Mouse (Mus musculus) midbrain, embryonic 15.5 days (tissue): ENCODE measurements around the gene Tube1. TPM values are rescaled to one million over a fixed set of nuclear protein-coding genes. Genes with fewer than 3 reads are reported as not detected.

Experiments used
- ATAC-seq: fragments of 200-750 bp; cut with Nextera tagmentation; replicated peaks from 2 replicates; pipeline ENCODE4 v1.8.0; 2017; ENCODE audit warnings: moderate TSS enrichment
- H3K27ac ChIP-seq: fragments of 300-500 bp; sonication (generic); 2 replicates; pipeline ENCODE4 v1.5.1; 2015; ENCODE audit warnings: mild to moderate bottlenecking, inconsistent platforms
- H3K27me3 ChIP-seq: fragments of 300-500 bp; sonication (generic); replicated peaks from 2 replicates; pipeline ENCODE4 v1.6.1; 2015; ENCODE audit warnings: inconsistent platforms
- H3K36me3 ChIP-seq: fragments of 300-500 bp; sonication (generic); replicated peaks from 2 replicates; pipeline ENCODE4 v1.6.1; 2015; ENCODE audit warnings: inconsistent platforms
- H3K4me1 ChIP-seq: fragments of 300-500 bp; sonication (generic); 2 replicates; pipeline ENCODE4 v1.6.1; 2015; ENCODE audit warnings: inconsistent platforms
- H3K4me2 ChIP-seq: fragments of 300-500 bp; sonication (generic); 2 replicates; pipeline ENCODE4 v1.6.1; 2015; ENCODE audit warnings: inconsistent platforms, mild to moderate bottlenecking, moderate library complexity
- H3K4me3 ChIP-seq: fragments of 300-500 bp; sonication (generic); 2 replicates; pipeline ENCODE4 v1.5.1; 2015; ENCODE audit warnings: mild to moderate bottlenecking, inconsistent platforms
- H3K9ac ChIP-seq: fragments of 300-500 bp; sonication (generic); 2 replicates; pipeline ENCODE4 v1.6.1; 2015; ENCODE audit warnings: mild to moderate bottlenecking, inconsistent platforms
- H3K9me3 ChIP-seq: fragments of 300-500 bp; sonication (generic); 2 replicates; pipeline ENCODE4 v1.6.1; 2016; ENCODE audit warnings: inconsistent platforms
- WGBS: fragments of 180-500 bp; shearing (Covaris S2); methylation state at CpG from one replicate; pipeline ENCODE4 v1.1.7; 2015; ENCODE audit warnings: mixed read lengths; 5-methylcytosine and 5-hydroxymethylcytosine counted together
- polyA plus RNA-seq: library from polyadenylated mRNA; unstranded; fragments of >200 nt; fragmentation: Nextera tagmentation; extraction: Ambion mirVana; gene quantifications from 2 replicates; pipeline ENCODE4 v1.2.1, GENCODE M21; 2015

The Tube1 gene
- polyA plus RNA-seq: 9.2 TPM in 2 replicates

DNA sequence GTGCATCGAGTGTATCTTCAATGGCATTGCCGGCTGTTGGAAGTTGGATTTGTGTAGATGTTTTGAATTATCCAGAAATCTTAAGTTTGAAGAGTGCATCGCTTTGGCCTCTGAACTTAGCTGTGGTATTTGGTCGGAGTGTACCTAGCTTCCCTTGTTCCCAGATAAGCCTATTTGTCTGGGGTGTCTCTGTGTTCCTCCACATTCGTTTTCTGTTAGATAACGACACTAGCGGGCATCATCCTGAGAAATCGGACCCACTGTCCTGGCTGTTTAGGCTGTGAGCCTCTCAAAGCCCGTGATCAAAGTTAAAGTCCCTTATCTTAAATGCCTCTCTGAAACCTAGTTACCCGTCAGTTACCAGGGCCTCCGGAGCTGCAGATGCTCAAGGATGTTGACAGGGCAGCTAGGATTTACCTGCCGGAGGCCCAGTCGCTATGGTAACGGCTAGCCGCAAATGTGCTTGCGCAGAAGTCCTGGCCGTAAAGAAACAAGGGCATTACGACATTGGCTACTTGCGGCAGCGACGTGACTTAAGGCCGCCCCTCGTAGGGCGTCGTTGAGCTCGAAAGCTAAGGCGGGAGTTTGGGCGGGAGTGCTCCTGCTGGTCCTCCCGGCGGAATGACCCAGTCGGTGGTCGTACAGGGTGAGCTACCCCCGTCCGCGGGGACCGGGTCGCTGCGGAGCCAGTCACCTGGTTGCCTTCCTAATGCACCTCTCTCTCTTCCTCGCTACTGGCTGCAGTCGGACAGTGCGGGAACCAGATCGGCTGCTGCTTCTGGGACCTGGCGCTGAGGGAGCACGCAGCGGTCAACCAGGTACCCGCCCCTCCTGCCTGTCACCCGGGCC lies at the start of gene Tube1, which contains the start of gene Fam229b:
TSS of gene Tube1 (plus strand) at position 515 of the 849 bp plus-strand sequence.
TSS of gene Fam229b (minus strand) at position 453 of the 849 bp plus-strand sequence.
- Histone ChIP-seq H3K27ac (peak within 1 kb of the TSS; percentile 80), H3K9ac (peak within 1 kb of the TSS; percentile 56), H3K4me3 (peak within 1 kb of the TSS; percentile 80), H3K36me3 (peaks cover under 1% of the 10 kb centered on the region; the same call in 1 of the 2 replicates), H3K9me3 (no peaks in the 10 kb centered on the region), H3K27me3 (no peaks in the 10 kb centered on the region), H3K4me2 (peak within 1 kb of the TSS; percentile 93), H3K4me1 (peaks cover 13% of the 10 kb centered on the region)
- WGBS: 4% methylated on average over 47 of the region's 47 CpGs
- ATAC-seq: peak; percentile 94

- Histone ChIP-seq H3K27ac (no peak overlapping the region), H3K27me3 (no peaks in the 10 kb centered on the region), H3K9me3 (no peaks in the 10 kb centered on the region), H3K9ac (no peak overlapping the region), H3K4me1 (no peaks in the 10 kb centered on the region), H3K4me3 (no peak overlapping the region), H3K4me2 (no peak overlapping the region), H3K36me3 (no peaks in the 10 kb centered on the region)
- WGBS: 81% methylated on average over 9 of the region's 9 CpGs
- ATAC-seq: no peak
These were observed 36.8 kb upstream of the Tube1 start for GRCm38 (mm10) chr10:39096981-39097380.

DNA sequence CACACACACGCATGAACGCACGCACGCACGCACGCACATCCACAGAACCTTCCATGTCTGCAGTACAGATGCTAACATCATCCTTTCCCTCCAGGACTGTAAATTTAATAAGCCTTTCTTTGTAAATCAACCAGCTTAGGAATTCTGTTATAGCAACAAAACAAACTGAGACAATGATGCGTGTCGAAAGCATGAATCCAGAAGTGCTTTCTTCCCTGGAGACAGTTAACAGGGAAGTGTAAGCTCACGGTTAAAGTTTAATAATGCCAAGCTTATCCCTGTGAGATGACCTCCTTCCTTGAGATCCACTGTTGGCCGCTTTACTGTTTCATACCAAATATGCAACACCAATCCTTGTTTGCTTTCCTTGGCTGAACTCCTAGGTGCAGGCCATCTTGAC lies 35.0 kb upstream of the Tube1 start:
- Histone ChIP-seq H3K27me3 (no peaks in the 10 kb centered on the region), H3K27ac (no peak overlapping the region), H3K9ac (no peak overlapping the region), H3K4me3 (no peak overlapping the region), H3K36me3 (no peaks in the 10 kb centered on the region), H3K4me2 (no peak overlapping the region), H3K9me3 (no peaks in the 10 kb centered on the region), H3K4me1 (no peaks in the 10 kb centered on the region)
- WGBS: 92% methylated on average over 10 of the region's 10 CpGs
- ATAC-seq: no peak

- no peak overlapping the region for H3K27ac ChIP-seq
- ATAC-seq: no peak
- 94% methylated on average over 8 of the region's 8 CpGs for WGBS
These were observed 28.9 kb upstream of the Tube1 start for GRCm38 (mm10) chr10:39104803-39105449.

DNA sequence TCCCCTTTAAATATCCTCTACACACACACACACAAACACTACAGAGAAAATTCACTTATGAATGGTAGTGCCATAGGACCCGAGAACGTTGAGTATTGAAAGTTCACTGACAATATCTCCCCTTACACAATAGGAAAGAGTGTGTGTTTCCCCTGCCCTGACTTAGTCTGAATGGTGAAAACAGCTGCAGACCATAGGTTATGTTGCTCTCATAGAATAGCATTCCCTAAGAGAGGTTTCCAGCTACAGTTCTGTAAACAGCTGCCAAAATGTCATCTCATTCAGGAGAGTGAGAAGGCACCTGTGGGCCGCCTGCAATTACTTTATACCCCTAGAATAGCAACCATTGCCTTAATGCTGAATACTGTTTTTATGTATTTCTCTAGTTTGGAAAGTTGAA lies 27.4 kb upstream of the Tube1 start:
- Histone ChIP-seq H3K27me3 (no peaks in the 10 kb centered on the region), H3K9ac (no peak overlapping the region), H3K9me3 (no peaks in the 10 kb centered on the region), H3K36me3 (no peaks in the 10 kb centered on the region), H3K4me3 (no peak overlapping the region), H3K27ac (no peak overlapping the region), H3K4me1 (peaks cover 9% of the 10 kb centered on the region; the same call in 1 of the 2 replicates), H3K4me2 (no peak overlapping the region)
- no peak for ATAC-seq
- WGBS: 58% methylated on average over 3 of the region's 3 CpGs

More at GRCm38 (mm10) chr10:39104803-39105449, 28.9 kb upstream of the Tube1 start:
- Histone ChIP-seq H3K4me1 (peaks cover 6% of the 10 kb centered on the region; the same call in 1 of the 2 replicates), H3K4me3 (no peak overlapping the region), H3K9ac (no peak overlapping the region), H3K27me3 (no peaks in the 10 kb centered on the region), H3K9me3 (no peaks in the 10 kb centered on the region), H3K4me2 (no peak overlapping the region), H3K36me3 (no peaks in the 10 kb centered on the region)

- Histone ChIP-seq H3K9me3 (no peaks in the 10 kb centered on the region), H3K27ac (no peak overlapping the region), H3K27me3 (no peaks in the 10 kb centered on the region), H3K4me1 (peaks cover 9% of the 10 kb centered on the region; the same call in 1 of the 2 replicates), H3K4me2 (no peak overlapping the region), H3K9ac (no peak overlapping the region), H3K36me3 (no peaks in the 10 kb centered on the region), H3K4me3 (no peak overlapping the region)
- WGBS: 22% methylated on average over 4 of the region's 4 CpGs
- ATAC-seq: no peak
These were observed 26.8 kb upstream of the Tube1 start for GRCm38 (mm10) chr10:39106935-39107334.

- Histone ChIP-seq H3K4me2 (no peak overlapping the region), H3K27me3 (no peaks in the 10 kb centered on the region), H3K27ac (0 out of 2 replicates have a peak overlapping the region, but pooled peaks have one; percentile 27), H3K9ac (no peak overlapping the region), H3K36me3 (no peaks in the 10 kb centered on the region), H3K4me1 (peaks cover 9% of the 10 kb centered on the region; the same call in 1 of the 2 replicates), H3K9me3 (no peaks in the 10 kb centered on the region), H3K4me3 (no peak overlapping the region)
- peak; percentile 34; the same call in 1 of the 2 replicates for ATAC-seq
- 64% methylated on average over 10 of the region's 10 CpGs for WGBS
These were observed 24.8 kb upstream of the Tube1 start for GRCm38 (mm10) chr10:39108837-39109488.

DNA sequence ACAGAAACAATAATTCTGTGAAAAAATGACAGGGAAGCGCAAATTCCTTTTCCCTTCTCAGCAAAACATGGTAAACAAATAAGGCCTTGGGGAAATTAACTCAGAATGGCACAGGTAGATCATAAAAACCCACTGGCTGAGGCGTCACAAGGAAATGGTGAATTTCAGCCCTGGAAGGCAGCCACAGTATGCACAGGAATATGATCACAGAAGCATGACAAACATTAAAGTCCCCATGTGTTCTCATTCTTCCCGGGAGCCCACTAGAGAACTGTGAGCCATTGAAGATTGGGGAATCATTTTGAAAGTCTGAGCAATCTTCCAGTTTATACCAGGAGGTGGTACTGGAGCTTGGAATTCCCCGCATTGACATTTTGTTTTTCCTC lies 24.3 kb upstream of the Tube1 start:
- no peak overlapping the region for H3K9ac ChIP-seq
- no peaks in the 10 kb centered on the region for H3K36me3 ChIP-seq
- no peak overlapping the region for H3K27ac ChIP-seq
- peak; percentile 46; the same call in 1 of the 2 replicates for ATAC-seq
- no peaks in the 10 kb centered on the region for H3K27me3 ChIP-seq
- WGBS: 47% methylated on average over 4 of the region's 4 CpGs
- H3K9me3 ChIP-seq: no peaks in the 10 kb centered on the region
- H3K4me1 ChIP-seq: peaks cover 9% of the 10 kb centered on the region; the same call in 1 of the 2 replicates
- no peak overlapping the region for H3K4me2 ChIP-seq
- no peak overlapping the region for H3K4me3 ChIP-seq

GRCm38 (mm10) chr10:39121412-39121811 lies 12.4 kb upstream of the Tube1 start:
- Histone ChIP-seq H3K27me3 (no peaks in the 10 kb centered on the region), H3K4me1 (no peaks in the 10 kb centered on the region), H3K36me3 (no peaks in the 10 kb centered on the region), H3K27ac (no peak overlapping the region), H3K4me3 (no peak overlapping the region), H3K9me3 (no peaks in the 10 kb centered on the region), H3K4me2 (no peak overlapping the region), H3K9ac (no peak overlapping the region)
- WGBS: 35% methylated on average over 4 of the region's 4 CpGs
- ATAC-seq: peak; percentile 69; the same call in 1 of the 2 replicates

DNA sequence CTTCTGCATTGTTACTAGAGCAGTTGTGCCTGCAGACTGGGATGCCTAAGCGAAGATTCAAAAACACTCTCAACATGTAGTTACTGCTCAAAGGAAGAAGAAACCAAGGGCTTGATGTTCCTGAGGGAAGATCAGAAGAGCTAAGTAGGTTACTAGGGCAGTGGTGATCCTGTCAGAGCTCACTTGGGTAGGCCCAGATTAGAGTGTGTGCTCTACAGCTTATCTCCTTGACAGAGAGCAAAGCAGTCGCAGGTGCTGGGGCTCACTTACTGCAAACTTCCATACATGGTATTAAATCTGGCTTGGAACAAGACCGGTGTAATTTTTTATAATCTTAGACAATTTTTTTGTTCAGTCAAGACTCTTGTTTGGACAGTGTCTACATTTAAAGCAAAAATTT lies 4.0 kb downstream of the Tube1 start:
- Histone ChIP-seq H3K4me3 (no peak overlapping the region), H3K9me3 (no peaks in the 10 kb centered on the region), H3K4me2 (no peak overlapping the region), H3K27ac (no peak overlapping the region), H3K36me3 (peaks cover 14% of the 10 kb centered on the region), H3K9ac (no peak overlapping the region), H3K4me1 (peaks cover 13% of the 10 kb centered on the region), H3K27me3 (no peaks in the 10 kb centered on the region)
- WGBS: 95% methylated on average over 3 of the region's 3 CpGs
- no peak for ATAC-seq

DNA sequence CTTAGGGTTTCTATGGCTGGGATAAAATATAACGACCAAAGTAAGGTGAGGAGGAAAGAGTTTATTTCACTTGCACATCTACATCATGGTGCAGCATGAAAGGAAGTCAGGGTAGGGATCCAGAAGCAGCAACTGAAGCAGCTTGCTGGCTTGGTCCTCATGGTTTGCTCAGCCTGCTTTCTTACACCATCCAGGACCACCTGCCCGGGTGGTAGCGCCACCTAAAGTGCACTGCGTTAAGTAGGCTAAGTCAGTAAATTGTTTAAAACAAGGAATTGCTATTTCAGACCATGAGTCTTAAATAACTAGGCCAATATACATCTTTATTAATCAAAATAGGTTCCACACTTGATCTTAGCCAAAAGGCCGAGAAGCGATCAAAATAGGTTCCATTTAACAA lies 5.0 kb downstream of the Tube1 start:
- Histone ChIP-seq H3K27ac (no peak overlapping the region), H3K9me3 (no peaks in the 10 kb centered on the region), H3K27me3 (no peaks in the 10 kb centered on the region), H3K9ac (no peak overlapping the region), H3K4me2 (no peak overlapping the region), H3K36me3 (peaks cover 17% of the 10 kb centered on the region), H3K4me3 (no peak overlapping the region), H3K4me1 (peaks cover 6% of the 10 kb centered on the region)
- WGBS: 87% methylated on average over 6 of the region's 6 CpGs
- no peak for ATAC-seq

DNA sequence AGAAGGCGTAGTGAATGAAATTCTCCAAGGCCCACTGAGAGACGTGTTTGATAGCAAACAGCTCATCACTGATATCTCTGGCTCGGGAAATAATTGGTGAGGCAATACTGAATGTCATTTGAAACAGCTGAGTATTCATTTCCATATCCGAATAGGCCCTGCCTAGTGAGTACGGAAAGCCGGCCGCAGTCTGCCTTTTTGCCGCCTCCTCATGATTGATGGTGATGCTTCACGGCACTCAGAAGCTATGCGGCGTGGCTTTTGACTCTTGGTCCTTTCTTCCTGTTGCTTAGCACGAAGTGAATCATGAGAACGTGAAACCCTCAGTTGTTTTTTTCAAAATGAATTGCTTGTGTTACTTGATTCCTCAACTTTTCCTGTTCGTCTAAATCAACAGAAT lies 7.1 kb downstream of the Tube1 start:
- Histone ChIP-seq H3K4me2 (no peak overlapping the region), H3K27ac (no peak overlapping the region), H3K9me3 (no peaks in the 10 kb centered on the region), H3K4me1 (no peaks in the 10 kb centered on the region; the same call in 1 of the 2 replicates), H3K36me3 (peaks cover 25% of the 10 kb centered on the region), H3K4me3 (no peak overlapping the region), H3K27me3 (no peaks in the 10 kb centered on the region), H3K9ac (no peak overlapping the region)
- no peak for ATAC-seq
- 86% methylated on average over 14 of the region's 14 CpGs for whole genome bisulfite sequencing
